Mouse (Mus musculus): ENCODE results near the gene Tex37. TPM values are rescaled to one million over a fixed set of nuclear protein-coding genes. Genes with fewer than 3 reads are reported as not detected.

The Tex37 gene
- total and polyA plus RNA-seq, 3 experiments: not detected

DNA sequence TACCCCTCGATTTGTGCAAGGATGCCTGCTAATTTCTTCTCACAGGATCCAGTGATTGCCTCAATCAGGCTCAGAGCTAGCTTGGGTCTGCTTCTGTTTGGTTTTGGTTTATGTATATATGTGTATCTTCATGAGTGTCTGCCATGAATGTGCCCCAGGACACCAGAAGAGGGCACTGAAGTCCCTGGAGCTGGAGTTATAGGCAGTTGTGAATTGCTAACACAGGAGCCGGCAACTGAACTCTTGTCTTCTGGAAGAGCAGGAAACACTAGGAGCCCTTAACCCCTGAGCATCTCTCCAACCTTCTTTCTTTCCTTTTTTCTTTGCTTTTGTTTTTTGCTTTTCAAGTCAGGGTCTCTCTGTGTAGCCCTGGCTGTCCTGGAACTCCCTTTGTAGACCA is 13.1 kb upstream of the Tex37 start:
- TF ChIP-seq MAX (IDR thresholded peaks at IDR 0.05; ENCODE audit: low read length): no peak
- TF ChIP-seq CTCF (IDR thresholded peaks at IDR 0.05 in 2 of 3, conservative IDR thresholded peaks at IDR 0.05 in 1 of 3; ENCODE audit: control insufficient read depth in 1 of 3, insufficient read depth in 1 of 3, low read depth in 2 of 3, low read length in 3 of 3, poor library complexity in 1 of 3, severe bottlenecking in 1 of 3): 0 out of 6 replicates have a peak, but pooled peaks of 1 of the 3 experiments have one; percentile 2
- Histone ChIP-seq H3K9ac (ENCODE audit: control insufficient read depth, low read depth, low read length, poor library complexity, severe bottlenecking) (no peak overlapping the region), H3K9me3 (replicated peaks; ENCODE audit: insufficient read depth, low read length) (no peaks in the 10 kb centered on the region), H3K36me3 (ENCODE audit: control insufficient read depth in 1 of 2, insufficient read depth in 2 of 2, low read length in 2 of 2) (no peaks in the 10 kb centered on the region), H3K27me3 (ENCODE audit: control insufficient read depth in 1 of 2, insufficient read depth in 2 of 2, low read length in 2 of 2) (peaks cover 0 to 1% of the 10 kb centered on the region in 2 experiments; a peak in 1 of 4 replicates), H3K4me3 (ENCODE audit: control insufficient read depth in 1 of 2, insufficient read depth in 1 of 2, low read depth in 2 of 2, low read length in 2 of 2) (no peak overlapping the region), H3K27ac (ENCODE audit: control insufficient read depth, low read depth, low read length) (no peak overlapping the region), H3K79me2 (ENCODE audit: control insufficient read depth, insufficient read depth, low read length, poor library complexity) (no peaks in the 10 kb centered on the region), H3K4me1 (ENCODE audit: control insufficient read depth in 1 of 2, insufficient read depth in 2 of 2, low read length in 2 of 2) (no peaks in the 10 kb centered on the region)
- DNase-seq (ENCODE audit: low read depth, low spot score): no peak

- H3K27ac ChIP-seq (ENCODE audit: control insufficient read depth, low read depth, low read length): no peak overlapping the region
- no peak overlapping the region for H3K4me3 ChIP-seq (ENCODE audit: control insufficient read depth in 1 of 2, insufficient read depth in 1 of 2, low read depth in 2 of 2, low read length in 2 of 2)
- H3K79me2 ChIP-seq (ENCODE audit: control insufficient read depth, insufficient read depth, low read length, poor library complexity): no peaks in the 10 kb centered on the region
- no peaks in the 10 kb centered on the region; a peak in 2 of 4 replicates for H3K27me3 ChIP-seq (ENCODE audit: control insufficient read depth in 1 of 2, insufficient read depth in 2 of 2, low read length in 2 of 2)
- H3K36me3 ChIP-seq (ENCODE audit: control insufficient read depth in 1 of 2, insufficient read depth in 2 of 2, low read length in 2 of 2): no peaks in the 10 kb centered on the region
- no peaks in the 10 kb centered on the region for H3K9me3 ChIP-seq (replicated peaks; ENCODE audit: insufficient read depth, low read length)
- no peaks in the 10 kb centered on the region for H3K4me1 ChIP-seq (ENCODE audit: control insufficient read depth in 1 of 2, insufficient read depth in 2 of 2, low read length in 2 of 2)
- peak; percentile 61 for DNase-seq (ENCODE audit: low read depth, low spot score)
- no peak for TF ChIP-seq MAZ (IDR thresholded peaks at IDR 0.05; ENCODE audit: low read depth, low read length)
- no peak for TF ChIP-seq MAX (IDR thresholded peaks at IDR 0.05; ENCODE audit: low read length)
- peak; percentile 54 for TF ChIP-seq ZC3H11A (IDR thresholded peaks at IDR 0.05; ENCODE audit: low read depth, low read length)
- no peak for TF ChIP-seq KAT2A (conservative IDR thresholded peaks at IDR 0.05; ENCODE audit: low read depth, low read length)
- TF ChIP-seq TCF12 (IDR thresholded peaks at IDR 0.05; ENCODE audit: low read depth, low read length): no peak
- TF ChIP-seq MEF2A (IDR thresholded peaks at IDR 0.05; ENCODE audit: extremely low read depth, insufficient replicate concordance, low read depth, low read length, poor library complexity, severe bottlenecking): no peak
- TF ChIP-seq USF2 (IDR thresholded peaks at IDR 0.05; ENCODE audit: borderline replicate concordance in 1 of 2, insufficient read depth in 1 of 2, low read depth in 1 of 2, low read length in 2 of 2): no peak
- TF ChIP-seq UBTF (IDR thresholded peaks at IDR 0.05; ENCODE audit: borderline replicate concordance, insufficient read depth, low read depth, low read length): no peak
- no peak for TF ChIP-seq MXI1 (IDR thresholded peaks at IDR 0.05; ENCODE audit: low read depth, low read length)
- TF ChIP-seq NELFE (IDR thresholded peaks at IDR 0.05; ENCODE audit: low read depth, low read length): no peak
- TF ChIP-seq BHLHE40 (IDR thresholded peaks at IDR 0.05; ENCODE audit: borderline replicate concordance, low read depth, low read length): no peak
- no peak for TF ChIP-seq MYB (IDR thresholded peaks at IDR 0.05; ENCODE audit: low read depth, low read length)
- TF ChIP-seq SIN3A (IDR thresholded peaks at IDR 0.05; ENCODE audit: low read length): no peak
- no peak for TF ChIP-seq POLR2AphosphoS5 (IDR thresholded peaks at IDR 0.05; ENCODE audit: borderline replicate concordance, low read depth, low read length)
- TF ChIP-seq RCOR1 (IDR thresholded peaks at IDR 0.05; ENCODE audit: low read depth, low read length): no peak
- no peak for TF ChIP-seq CHD1 (IDR thresholded peaks at IDR 0.05; ENCODE audit: low read depth, low read length)
- no peak for TF ChIP-seq GABPA (IDR thresholded peaks at IDR 0.05; ENCODE audit: low read depth, low read length)
- no peak for TF ChIP-seq POLR2A (IDR thresholded peaks at IDR 0.05; ENCODE audit: control insufficient read depth in 1 of 2, insufficient read depth in 1 of 2, low read depth in 1 of 2, low read length in 2 of 2, poor library complexity in 1 of 2)
- TF ChIP-seq SMC3 (IDR thresholded peaks at IDR 0.05; ENCODE audit: low read depth, low read length): peak; percentile 80
- TF ChIP-seq TBP (IDR thresholded peaks at IDR 0.05; ENCODE audit: low read depth, low read length): no peak
- TF ChIP-seq CTCF (IDR thresholded peaks at IDR 0.05 in 2 of 3, conservative IDR thresholded peaks at IDR 0.05 in 1 of 3; ENCODE audit: control insufficient read depth in 1 of 3, insufficient read depth in 1 of 3, low read depth in 2 of 3, low read length in 3 of 3, poor library complexity in 1 of 3, severe bottlenecking in 1 of 3): peak; percentile 73 to 82 (median 79)
- TF ChIP-seq E2F4 (IDR thresholded peaks at IDR 0.05; ENCODE audit: borderline replicate concordance, low read depth, low read length): no peak
- TF ChIP-seq RAD21 (IDR thresholded peaks at IDR 0.05; ENCODE audit: low read depth, low read length): peak; percentile 46
- TF ChIP-seq ZNF384 (IDR thresholded peaks at IDR 0.05; ENCODE audit: low read depth, low read length): no peak
- TF ChIP-seq GATA1 (IDR thresholded peaks at IDR 0.05; ENCODE audit: low read depth, low read length): no peak
- TF ChIP-seq NRF1 (IDR thresholded peaks at IDR 0.05; ENCODE audit: insufficient read depth, low read depth, low read length, poor library complexity, severe bottlenecking): no peak
- H3K9ac ChIP-seq (ENCODE audit: control insufficient read depth, low read depth, low read length, poor library complexity, severe bottlenecking): no peak overlapping the region
Measured at GRCm38 (mm10) chr6:70921274-70922074, 2.7 kb upstream of the Tex37 start.
